Mouse (Mus musculus) gastrocnemius, adult 18-20 months (tissue): Measurements from ENCODE around the gene Vash2. TPM values are rescaled to one million over a fixed set of nuclear protein-coding genes. Genes with fewer than 3 reads are reported as not detected.
A peak's percentile ranks its signal among the peaks of the same experiment; 100 is the strongest.
"Not testable (repeated sequence)": the region's sequence is repeated elsewhere in the genome, so short reads cannot be mapped to it uniquely, and the experiment has no call there.

Source experiments
- DNase-seq: peaks from one replicate; pipeline ENCODE4 v3.0.0; 2021; ENCODE audit warnings: low spot score
- long read RNA-seq, 2 experiments: library from polyadenylated mRNA; stranded (forward); transcript quantifications; one replicate each; pipeline ENCODE4 v2.0.0; 2021
- total RNA-seq, 2 experiments: library from RNA; stranded (reverse); gene quantifications; 2 replicates each; pipeline ENCODE4 v1.2.3; 2021

Vash2 gene
- total RNA-seq = under 1 TPM; 0.25 to 0.71 TPM
- long read RNA-seq, experiment 1, partial matches to known transcripts = 1 of 2 reads
- long read RNA-seq, experiment 1, other reads (novel, unspliced or antisense) = 0 of 2 reads
- long read RNA-seq, experiment 2, partial matches to known transcripts = 0 of 1 reads
- long read RNA-seq, experiment 2, other reads (novel, unspliced or antisense) = 0 of 1 reads

DNA sequence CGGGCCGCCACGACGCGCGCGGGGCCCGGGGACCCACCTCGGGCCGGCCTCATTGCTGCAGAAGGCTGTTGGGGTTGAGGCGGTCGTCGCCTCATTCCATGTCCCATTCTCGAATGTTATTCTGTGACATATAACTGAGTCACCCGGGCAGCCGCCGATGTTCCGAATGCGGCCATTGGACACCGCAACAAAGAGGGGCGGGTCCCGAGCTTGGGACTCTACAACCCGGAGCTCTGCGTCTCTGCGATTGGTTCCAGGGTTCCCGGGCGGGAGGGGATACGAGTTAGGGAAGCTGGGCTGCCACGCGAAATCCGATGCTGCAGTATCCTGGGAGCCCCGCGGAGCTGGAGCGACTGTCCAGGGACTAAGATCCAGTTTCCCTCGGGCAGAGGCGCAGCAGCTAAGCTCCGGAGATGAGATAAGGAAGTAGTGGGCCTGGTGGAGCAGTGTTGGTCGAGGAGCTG, at the start of gene Vash2:
Gene Vash2, minus strand, starts transcription at position 197 of the 464 bp plus-strand sequence.
- peak; percentile 73 for DNase-seq

DNA sequence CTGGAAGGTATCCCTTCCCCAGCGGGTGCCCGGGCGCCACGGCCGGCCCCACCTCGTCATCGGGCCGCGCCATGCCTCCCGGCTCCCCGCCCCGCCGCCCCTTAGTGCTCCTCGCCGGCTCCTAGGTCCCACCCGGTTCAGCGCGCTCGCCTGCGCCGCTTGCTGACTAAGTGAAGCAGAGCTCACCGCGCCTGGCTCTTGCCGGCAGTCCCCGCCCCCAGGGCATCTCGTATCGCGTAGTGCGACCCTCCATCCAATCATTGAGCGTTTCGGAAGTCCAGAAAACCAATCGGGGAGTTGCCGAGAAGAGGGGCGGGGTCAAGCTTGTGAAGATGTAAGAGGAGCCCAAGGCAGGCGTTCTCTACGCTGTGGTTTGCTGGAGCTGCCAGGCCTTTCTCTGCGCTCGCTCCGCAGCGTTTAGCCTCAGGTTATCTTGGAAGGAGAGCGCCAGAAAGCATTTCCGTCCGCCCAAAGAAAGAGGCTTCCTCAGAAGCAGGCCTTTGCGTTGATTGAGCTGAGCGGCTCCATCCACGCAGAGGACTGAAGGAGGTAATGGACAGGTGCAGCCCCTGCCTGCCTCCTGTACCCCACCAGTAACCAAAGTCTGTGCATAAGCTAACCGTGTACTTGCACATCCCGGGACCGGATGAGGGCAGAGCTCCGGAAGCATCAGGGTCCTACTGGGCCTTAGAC, 47.1 kb upstream of the Vash2 start, which contains the start of gene Flvcr1:
Gene Flvcr1, minus strand, starts transcription at position 138 of the 693 bp plus-strand sequence.
- peak; percentile 99 for DNase-seq

- peak; percentile 36 for DNase-seq
These were observed 46.2 kb upstream of the Vash2 start for GRCm38 (mm10) chr1:191025016-191026012.

DNA sequence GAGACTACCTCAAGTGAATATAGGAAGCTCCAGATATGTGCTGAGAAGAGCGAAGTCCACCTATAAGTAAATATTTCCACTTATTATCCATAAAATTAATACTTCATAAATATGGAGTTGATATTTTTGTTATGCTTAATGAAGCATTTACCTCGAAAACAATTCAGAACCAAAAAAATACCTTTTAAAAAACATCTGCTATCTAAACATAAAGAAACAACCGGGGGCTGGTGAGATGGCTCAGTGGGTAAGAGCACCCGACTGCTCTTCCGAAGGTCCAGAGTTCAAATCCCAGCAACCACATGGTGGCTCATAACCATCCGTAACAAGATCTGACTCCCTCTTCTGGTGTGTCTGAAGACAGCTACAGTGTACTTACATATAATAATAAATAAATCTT, 44.7 kb upstream of the Vash2 start:
- DNase-seq = not testable (repeated sequence)

- no peak for DNase-seq
These were observed 44.0 kb upstream of the Vash2 start for GRCm38 (mm10) chr1:191023140-191023539.

DNA sequence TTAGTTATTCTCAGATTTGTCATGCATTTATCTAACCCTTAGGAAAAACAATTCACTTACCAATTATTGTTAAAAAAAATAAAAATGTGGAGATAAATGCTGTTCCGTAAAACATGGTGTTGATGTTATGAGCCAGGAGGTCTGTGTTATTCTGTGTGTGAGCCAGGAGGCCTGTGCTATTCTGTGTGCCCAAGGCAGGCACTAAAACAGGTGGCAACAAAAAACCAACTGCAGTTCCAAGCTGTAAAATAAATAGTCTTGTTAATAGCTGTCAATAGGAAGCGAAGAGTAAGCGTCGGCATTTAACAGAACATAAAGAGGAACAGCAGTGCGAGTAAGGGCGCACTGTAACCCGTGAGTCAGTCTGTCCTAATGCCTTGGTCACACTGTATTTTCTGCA, 41.9 kb upstream of the Vash2 start:
- no peak for DNase-seq

- DNase-seq = no peak
These were observed 41.3 kb upstream of the Vash2 start for GRCm38 (mm10) chr1:191020217-191020924.

DNA sequence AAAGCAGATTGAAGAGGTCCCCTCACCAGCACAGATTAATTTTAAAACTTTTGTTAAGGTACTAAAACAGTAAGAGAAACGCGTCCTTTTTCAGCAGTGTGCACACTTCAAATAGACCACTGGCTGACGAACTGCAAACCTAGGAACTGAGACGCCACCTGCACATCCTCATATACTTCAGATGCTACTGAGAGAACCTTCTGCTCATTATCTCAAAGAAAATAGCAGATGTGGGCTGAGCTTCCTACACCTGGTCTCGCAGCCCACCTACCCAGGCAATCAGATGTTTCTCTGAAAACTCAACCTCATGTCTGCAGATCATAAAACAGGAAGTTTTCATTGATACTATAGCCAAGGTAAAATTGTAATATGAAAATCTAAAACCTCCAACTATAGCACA, 40.7 kb upstream of the Vash2 start:
- no peak for DNase-seq

- no peak for DNase-seq
These were observed 35.2 kb upstream of the Vash2 start for GRCm38 (mm10) chr1:191014271-191014670.

DNA sequence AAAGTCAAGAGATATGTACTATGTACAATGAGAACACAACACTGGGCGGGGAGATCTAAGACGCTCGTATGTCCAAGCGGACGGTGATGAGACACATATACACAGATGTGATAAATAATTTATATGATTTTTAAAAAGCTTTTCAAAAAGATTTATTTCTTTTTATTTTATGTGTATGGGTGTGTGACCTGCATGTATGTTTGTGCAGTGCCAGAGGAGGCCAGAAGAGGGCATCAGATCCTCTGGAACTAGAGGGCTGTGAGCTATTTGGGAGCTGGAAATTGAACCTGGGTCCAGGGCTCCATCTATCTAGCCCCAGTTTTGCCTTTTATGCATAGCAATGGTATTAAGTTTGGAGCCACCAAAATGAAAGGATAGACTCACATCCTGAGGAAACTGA, 29.6 kb upstream of the Vash2 start:
- DNase-seq = no peak

DNA sequence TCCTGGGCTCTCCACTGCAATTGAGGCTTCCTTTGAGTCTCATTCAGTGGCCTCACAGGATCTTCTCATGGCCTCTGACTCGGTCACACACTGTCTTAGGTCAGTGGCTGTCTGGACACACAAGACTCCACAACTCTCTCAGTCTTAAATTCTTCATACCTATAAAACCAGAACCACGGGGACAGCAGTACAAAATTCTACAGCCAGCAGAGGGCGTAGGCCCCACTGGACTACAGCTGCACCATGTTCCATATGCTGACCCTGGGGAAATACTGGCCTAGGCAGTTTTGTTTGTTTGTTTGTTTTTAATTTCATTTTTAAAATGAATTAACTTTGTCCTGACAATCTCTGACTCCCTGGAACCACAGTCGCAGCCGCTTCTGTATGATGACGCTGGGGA, 23.1 kb upstream of the Vash2 start:
- DNase-seq = no peak

DNA sequence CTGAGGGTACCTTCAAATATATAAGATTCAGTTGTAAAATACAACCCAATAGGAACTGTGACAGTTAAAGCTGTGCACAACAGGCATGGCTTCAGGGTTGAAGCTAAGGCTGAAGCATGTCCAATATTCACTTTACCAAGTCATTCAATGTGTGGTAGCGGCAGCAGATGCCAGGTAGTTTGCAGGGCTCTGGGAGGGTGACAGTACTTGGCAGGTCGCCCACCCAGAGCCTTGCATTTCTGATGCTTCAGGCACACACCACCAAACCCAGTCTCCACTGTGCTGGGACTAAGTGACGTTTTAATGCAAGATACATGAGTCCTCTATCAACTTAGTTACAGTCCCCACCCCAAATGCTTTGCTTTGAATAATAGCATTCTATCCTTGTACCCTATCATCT, 21.6 kb upstream of the Vash2 start:
- DNase-seq = no peak

GRCm38 (mm10) chr1:190998027-190998426, 18.9 kb upstream of the Vash2 start:
- no peak for DNase-seq

DNA sequence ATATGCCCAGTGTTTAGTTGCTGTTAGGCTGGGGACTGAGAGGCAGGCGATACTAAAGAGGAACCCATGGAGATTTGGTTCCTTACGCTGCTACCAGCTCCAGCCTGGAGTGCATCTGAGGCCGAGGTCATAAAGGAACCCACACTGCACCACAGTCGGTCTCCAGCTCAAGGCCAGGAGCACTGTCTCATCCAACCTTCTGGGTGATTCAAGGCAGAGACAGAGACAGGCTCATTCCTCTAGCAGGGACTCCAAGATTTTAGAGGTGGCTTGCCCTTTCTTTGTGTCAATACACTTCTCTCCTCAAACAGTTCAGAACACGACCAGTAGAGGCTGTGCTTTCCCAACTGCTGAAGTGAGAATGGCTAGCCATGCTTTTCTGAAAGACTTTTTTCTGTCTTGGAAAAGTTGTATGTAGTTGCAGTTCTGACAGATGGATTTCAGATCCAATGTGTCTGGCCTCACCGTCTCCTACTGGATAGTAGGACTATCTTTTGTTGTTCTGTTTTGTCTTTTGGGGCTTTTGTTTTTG, 17.3 kb upstream of the Vash2 start:
- no peak for DNase-seq

GRCm38 (mm10) chr1:190995548-190995947, 16.5 kb upstream of the Vash2 start:
- DNase-seq = peak; percentile 42

- no peak for DNase-seq
These were observed 10.5 kb upstream of the Vash2 start for GRCm38 (mm10) chr1:190989437-190990082.

DNA sequence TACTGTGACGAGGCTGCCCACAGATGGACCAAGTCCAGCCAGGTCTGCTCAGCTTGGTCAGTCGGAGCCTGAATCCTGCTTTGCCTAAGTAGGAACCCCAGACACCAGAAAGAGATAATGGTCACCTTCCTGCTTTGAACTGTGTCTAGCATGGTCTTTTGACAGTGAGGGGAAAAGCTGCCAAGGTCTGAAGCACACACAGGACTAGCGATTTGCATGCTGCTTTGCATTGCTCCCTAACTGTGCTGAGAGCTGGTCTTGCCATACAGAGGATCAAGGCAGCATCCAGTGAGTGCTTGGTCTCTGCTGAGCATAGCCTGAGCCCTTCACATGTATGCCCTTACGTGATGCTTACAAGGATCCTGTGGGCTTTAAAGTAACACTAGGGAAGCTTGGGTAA, 2.3 kb upstream of the Vash2 start:
- no peak for DNase-seq

GRCm38 (mm10) chr1:190980470-190980869, 1.4 kb upstream of the Vash2 start:
- no peak for DNase-seq

DNA sequence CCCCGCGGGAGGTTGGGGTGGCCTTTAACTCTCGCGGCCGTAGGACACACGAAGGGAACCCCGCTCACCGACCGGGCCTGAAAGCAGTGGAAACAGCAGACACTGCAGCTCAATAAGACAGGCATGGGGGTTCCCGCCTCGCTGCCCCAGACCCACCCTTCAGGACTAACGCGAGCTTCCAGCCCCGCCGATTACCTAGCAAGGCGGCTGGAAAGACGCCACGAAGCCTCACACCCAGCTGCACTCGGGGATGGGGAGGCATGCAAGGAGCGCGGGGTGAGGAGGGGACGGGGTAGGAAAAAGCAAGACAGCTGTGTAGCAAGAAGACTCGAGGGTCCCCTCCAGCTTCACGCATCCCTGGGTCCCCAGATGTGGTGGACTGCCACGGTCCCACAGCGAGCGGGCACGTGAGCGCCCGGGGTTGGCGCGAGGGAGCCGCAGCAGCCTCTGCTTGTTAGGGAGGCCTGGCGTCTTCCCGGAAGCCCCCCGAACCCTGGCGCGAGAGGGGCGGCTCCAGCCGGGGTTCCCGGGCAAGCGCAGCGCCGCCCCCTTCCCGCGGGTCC, 504 bp downstream of the Vash2 start:
- no peak for DNase-seq

DNA sequence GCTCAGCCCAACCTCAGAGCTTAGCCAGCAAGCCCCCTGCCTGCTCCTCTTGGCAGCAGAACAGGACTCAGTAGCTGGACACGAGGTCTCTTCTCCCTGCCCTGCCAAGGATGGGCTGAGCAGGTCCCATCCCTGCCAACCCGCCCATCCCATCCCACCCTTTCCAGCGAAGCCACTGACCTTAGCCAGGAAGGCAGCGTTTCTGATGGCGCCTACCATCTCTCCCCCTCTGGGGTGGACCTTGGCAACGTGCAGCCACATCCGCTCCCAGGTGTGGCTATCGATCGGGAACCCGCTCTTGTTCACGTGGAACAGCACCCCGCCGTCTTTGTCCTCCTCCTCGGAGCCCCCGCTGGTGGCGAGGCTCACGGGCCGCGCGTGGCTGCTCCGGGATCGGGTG, 1.1 kb downstream of the Vash2 start:
- no peak for DNase-seq
